Mouse (Mus musculus): ENCODE data around the gene Trpm8.

Gene Trpm8

DNA sequence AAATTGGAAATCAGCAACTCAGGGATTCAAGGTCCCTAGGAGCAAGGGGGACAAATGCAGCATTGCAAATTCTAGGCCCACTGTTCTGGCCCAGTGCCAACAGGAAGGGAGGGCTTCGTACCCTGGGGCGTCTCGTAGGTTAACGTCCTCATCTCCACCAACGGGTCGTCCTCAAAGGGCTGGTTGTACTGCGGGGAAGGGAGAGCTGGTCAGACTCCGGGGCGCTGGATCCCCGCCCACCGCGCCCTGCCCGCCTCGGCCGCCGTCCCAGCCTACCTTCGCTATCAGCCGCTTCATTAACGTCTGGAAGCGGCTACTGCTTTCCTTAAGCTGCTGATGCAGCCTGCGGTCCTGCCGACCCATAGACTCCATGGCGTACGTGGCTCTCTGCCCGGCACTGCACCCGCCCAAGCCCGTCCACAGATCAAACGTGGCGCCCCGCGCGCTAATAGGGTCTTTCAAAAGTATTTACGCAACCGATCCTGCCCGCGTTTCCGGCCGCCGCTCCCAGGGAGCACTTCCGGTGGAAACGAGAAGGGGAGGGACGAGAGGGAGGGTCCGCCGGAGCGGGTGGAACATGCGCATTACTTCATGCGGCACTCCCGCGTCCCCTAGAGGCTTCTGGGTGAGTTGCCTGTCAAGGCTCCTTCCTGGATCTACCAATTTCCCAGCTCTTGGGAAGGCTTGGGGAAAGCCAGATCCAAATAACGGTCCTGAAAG lies at the start of gene Trpm8, which contains the start of gene Hjurp:
Gene Trpm8 (plus strand): TSS at position 564 of the 720 bp plus-strand sequence.
Gene Hjurp (minus strand): TSS at position 536 of the 720 bp plus-strand sequence.
- DNase-seq (ENCODE audit: inconsistent ontology term) = peak; percentile 100

DNA sequence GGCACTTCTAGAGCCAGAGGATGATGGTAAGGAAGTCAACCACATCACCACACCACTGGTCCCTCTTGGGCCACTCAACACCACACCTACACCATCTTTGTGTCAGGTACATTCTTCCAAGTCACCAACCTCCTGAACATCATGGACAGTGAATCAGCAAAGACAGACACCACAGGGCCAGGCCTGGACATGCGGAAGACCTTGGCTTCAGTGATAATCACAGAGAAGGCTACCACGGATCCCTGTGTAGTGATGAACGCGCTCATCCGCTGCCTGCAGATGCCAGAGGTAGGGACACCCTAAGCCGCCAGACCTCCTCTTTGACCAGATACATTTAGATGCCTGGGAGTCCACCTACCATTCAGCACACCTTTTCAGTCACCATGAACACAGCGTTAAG lies 49.3 kb upstream of the Trpm8 start:
- no peak for DNase-seq (ENCODE audit: inconsistent ontology term)

DNA sequence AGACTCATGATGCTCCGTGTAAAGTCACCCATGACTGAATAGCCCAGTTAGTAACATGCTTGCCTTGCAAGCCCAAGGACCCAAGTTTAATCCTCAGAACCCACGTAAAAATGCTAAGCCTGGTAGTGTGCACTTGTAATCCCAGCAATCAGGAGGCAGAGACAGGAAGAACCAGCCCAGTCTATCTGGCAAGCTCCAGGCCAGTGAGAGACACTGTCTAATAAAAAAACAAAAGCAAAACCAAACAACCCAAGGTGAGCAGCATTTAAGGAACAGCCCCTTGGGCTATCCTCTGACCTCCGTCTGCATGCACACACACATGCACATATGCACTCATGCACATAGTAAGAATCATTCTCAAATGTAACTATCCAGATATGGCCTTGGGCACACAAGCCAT lies 47.9 kb upstream of the Trpm8 start:
- DNase-seq (ENCODE audit: inconsistent ontology term) = no peak

DNA sequence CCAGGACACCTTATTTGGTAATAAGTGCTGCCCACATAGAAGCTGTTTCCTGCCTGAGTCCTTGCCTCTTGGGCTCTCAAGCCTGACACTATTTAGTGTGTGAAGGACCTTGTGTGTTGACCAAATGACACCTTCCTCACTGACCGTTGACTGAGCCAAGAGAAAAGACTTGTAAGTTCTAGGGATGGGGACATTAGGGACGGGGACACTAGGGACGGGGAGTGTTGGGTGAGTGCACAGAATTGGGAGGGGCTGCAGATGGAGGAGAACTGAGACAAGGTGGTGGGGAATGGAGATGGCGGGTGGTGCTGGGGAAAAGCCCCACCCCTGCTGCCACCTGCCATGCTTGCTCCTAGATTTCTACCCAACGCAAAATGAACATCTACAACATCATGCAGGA lies 47.5 kb upstream of the Trpm8 start:
- DNase-seq (ENCODE audit: inconsistent ontology term) = no peak

DNA sequence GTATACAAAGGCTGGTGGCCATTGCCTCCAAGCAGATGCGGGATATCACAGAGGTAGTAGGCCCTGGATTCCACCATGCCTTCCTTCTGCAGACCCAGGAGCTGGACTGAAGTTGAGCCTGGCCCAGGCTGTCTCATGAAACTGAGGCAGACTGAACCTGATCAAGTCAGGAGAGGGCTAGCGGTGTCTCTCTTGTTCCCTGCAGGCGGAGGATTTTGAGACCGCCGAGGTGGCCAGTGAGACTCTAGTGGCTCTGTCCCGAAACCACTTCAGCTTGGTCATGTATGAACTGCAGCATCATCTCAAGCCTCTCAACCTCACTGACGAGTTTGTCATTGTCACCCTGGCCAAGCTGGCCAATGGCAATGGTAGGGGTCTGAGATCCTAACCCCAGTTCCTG lies 47.0 kb upstream of the Trpm8 start:
- no peak for DNase-seq (ENCODE audit: inconsistent ontology term)

DNA sequence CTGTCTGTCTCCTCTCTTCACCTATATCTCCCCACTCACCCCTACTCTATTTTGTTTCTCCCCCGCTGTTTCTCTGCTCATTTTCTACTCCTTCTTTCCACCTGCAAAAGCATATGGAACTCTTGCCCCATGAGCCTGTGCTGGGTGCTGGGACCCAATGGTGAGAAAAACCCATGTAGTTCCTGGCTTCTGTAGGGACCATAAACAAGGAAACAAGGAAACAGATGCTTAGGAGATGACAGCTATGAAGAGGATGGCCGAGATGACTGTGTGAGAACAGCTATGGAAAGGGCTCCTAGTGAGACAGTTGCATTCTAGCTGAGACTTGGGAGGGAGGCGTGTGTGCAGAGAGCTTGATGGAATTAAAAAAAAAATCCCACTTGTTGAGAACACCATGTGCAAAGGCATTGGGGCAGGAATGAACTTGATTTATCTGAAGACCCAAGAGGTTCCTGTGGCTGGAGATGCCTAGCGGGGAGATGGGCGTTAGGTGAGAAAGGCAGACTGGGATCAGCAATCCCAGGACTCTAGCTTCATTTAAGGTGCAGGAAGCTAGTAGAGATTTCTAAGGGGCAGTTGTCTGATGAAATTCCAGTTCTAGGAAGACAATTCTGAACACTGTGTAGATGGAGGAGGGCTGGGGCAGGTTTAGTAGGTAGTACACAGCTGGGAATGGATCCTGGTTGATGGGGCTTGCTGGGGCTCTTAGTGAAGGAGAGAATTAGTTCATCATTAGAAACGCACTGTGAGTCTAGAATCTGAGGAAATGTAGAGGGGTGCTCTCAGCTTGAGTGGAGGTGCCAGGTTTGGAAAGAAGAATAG lies 46.3 kb upstream of the Trpm8 start:
- DNase-seq (ENCODE audit: inconsistent ontology term) = no peak

DNA sequence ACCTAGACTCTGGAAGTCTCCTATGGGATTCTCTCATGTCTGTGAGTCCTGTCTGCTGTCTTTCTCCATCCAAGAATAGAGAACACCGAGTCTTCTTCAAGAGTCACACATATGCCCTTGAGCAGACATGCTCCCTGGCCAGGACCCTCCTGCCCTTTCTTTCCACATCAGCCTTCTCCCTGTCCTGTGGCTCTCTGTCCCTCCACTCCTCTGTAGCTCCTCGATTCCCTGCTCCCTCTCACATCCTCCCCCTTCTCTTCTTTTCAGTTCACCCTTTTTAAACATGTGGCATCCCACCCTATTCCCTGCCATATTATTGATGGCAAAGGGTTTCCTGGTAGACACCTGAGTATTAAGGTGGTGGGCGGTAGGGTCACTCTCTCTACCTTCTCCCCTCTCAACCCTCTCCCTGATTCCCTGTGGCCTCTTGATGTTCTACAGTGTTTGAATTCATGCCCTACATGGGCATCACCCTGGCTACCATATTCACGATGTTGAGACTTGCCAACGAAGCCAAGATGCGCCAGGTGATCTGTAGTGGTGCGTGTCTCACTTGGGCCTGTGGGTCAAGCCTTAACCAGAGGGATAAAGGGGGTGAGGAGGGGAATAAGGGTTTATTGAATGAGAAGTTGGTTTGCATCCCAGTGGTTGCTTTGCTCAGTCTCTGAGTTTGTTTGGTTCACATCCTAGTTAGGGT lies 45.5 kb upstream of the Trpm8 start:
- no peak for DNase-seq (ENCODE audit: inconsistent ontology term)

DNA sequence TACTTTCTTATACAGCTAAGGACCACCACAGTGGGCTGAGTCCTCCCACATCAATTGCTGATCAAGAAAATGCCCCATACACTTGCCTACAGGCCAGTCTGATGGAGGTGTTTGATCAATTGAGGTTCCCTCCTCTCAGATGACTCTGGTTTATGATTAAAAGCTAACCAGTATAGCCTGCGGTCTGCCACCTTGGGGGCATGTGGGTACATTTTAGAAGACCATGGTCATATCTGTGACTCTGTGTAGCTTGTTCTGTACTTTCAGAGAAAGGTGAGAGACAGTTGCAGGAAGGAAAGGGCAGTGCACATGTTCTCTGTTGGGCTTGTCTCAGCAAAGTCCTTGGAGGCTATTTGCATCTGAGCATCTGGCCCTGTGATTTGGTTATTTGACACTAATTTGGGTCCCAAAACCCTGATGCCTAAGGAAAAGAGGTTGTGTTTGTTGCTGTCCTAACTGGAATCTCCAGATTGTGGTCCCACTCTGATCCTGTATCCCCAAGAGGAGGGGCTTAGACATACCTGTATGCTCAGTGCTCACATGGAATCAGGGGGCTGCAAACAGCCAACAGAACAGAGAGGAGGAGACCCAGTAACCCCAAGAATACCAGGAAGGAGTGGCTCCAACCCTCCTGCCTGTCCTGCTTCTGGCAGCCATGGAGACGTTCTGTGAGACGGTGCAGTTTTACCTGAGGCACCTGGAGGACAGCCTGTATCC lies 44.6 kb upstream of the Trpm8 start:
- DNase-seq (ENCODE audit: inconsistent ontology term) = no peak

DNA sequence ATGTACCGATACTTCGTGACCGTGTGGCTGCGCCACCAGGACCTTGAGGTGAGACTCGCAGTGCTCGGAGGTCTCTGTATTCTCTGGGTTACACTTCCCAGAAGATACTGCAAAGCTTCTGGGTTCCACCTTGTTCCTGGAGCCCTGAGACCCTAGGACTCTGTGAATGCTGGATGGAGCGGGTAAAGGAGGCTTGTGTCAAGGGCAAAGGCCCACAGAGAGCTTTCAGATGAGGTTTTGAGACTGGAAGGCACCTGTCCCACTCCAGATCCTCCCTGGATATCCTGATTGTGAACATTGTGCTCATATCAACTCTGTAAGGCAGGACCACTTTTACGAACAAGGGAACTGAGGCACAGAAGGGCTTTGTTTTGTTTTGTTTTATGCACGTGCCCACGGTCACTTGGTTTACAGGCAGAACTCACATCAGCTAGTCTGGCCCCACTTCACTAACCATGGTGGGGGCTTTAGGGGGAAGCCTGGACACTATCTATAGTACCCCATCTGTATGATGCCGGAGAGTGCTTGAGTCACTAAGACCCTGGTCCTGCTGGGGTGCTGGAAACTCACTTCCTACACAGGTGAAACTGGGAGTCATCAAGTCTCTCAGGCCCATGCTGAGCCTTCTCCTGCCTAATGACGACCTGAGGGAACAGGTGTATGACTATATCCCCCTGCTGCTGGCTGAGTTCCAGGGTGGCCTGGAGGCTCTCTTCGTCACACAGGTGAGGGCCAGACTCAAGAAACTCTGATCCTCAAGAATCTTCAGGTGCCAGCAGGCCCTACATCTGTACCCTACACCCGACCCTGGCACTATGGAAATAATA lies 43.8 kb upstream of the Trpm8 start:
- no peak for DNase-seq (ENCODE audit: inconsistent ontology term)

DNA sequence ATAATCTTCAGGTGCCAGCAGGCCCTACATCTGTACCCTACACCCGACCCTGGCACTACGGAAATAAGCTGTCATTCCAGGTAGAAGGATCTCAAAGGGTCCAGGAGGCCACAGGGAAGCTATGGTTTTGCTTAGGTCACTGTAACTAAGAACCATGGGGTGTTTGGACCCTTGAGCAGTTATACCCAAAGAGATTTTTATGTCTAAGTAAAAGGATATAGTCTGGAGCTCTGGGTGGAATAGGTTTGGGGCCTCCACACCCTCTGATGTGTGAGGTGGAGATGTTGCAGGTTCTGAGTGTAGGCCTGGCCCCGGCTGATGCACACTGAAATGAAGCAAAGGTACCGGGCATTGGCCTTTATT lies 43.2 kb upstream of the Trpm8 start:
- no peak for DNase-seq (ENCODE audit: inconsistent ontology term)

DNA sequence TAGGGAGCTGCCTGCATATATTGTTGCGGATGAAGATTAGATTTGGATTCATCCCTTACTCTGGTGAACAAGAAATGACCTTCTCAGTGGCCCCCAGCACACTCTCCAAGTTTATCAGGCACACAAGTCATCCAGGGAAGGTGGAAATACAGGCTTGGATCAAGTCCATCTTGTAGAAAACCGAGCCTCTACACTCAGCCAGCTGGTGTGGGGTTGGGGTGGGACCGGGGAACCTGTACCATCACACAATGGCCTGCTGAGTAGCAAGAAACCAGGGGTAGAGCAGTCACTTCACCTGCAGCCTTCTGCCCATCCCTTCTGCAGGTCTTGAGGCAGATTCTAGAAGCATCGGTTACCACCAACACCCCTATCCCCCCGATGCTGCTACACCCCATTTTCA lies 42.8 kb upstream of the Trpm8 start:
- DNase-seq (ENCODE audit: inconsistent ontology term) = no peak

DNA sequence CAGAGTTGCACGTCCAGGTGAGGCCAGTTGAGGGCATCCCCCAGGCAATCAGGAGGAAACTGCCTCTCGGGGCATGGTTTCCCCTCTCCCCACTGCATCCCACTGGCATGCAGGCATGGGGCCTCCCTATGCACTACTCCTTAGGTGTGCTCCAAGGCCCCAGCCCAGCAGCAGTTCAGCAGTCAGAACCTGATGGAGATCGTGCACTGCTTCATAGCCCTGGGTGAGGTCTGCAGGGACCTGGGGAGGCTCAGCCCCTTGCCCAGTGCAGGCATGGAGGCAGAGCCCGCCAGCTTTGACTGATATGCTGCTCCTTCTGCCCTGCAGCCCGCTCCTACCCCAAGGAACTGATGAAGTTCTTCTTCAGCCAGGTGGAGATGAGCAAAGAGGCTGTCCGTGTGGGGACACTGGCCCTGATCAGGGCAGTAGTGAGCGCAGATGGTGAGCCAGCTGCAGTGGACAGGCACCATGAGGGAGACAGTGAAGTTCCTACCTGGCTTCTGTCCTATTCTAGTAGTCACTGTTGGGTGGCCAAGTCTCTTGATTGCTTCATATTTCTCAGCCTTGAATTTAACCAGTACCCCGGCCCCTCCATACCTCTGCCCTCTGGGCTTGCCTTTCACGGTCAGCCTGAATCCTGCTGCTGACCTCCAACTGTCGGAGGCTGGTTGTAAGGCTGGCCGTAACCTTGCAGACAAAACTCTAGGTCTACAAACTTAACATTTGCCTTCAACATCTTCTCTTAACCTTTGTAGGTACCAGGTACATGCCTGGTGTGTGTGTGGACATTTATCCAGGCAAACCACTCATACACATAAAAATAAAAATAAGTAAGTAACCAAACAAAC lies 42.2 kb upstream of the Trpm8 start:
- DNase-seq (ENCODE audit: inconsistent ontology term) = no peak

DNA sequence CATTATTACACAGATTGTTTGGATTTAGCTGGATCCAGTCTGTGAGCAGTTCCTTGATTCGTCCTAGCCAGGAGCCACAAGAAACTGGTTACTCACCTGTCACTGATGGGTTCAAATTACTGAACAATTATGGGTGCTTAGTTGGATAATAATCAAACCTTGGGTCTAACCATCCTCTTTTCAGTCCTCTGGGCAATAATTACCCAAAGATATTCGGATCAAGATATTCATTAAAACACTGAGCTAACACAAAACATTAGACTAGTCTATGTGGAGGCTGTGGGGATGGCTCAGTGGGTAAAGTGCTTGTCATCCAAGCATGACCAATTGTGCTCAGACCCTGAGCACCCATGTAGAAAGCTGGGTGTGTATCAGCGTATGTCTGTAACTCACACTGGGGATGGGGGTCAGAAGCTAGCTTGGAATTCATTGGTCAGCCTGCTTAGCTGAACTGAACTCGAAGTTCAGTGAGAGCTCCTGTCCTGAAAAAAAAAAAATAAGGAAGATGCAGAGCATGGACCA lies 41.5 kb upstream of the Trpm8 start:
- no peak for DNase-seq (ENCODE audit: inconsistent ontology term)

DNA sequence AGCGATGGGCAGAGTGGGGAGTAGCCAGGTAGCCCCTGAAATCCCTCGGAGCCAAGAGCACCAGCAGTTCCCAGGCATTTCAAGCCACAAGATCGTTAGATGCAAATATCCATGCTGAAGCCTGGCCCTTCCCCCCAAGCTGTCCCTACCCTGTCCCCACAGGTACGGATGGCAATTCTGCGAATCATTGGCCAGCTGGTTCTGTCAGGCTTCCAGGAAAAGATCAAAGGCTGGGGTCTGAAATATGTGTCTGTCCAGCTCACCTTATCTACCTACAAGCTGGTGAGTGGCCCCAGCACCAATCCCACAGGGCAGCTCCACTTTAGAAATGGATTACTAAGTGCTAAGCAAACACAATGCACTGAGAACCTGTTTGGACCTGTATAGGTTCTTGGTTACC lies 40.1 kb upstream of the Trpm8 start:
- no peak for DNase-seq (ENCODE audit: inconsistent ontology term)

DNA sequence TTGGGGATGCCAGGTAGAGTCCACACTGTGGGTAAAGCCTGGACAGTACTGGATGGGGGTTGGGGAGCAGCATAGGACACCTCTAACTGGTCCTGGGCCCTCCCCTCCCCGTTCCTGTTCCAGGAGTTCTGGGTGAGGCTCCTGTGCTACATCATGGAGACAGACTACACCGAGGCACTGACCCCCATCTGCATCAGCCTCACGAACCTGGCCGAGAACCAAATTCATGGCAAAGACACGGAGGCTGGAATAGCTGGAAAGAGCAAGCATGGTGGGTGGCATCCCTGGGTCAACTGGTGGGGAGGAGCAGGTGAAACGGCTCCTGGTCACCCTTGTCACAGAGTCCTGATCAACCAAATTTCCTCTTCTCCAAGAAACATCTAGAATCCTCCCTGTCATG lies 38.7 kb upstream of the Trpm8 start:
- no peak for DNase-seq (ENCODE audit: inconsistent ontology term)

DNA sequence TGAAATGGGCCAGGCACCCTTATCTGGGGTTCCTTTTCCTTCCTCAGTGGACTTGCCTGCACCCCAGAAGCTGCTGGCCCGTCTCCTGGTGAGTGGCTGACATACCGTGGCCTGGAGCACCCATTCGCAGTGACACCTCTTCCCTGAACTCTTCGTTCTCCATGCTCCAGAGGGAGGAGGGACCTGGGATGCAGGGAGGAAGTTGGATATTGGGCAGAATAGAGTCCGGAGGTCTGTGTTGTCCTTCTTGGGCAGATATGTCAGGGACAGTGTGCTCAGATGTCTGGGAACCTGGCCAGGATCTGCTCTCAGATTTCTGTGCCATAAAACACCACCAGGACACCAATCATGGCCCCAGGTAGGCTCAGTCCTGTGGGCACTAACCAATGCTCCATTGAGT lies 37.4 kb upstream of the Trpm8 start:
- no peak for DNase-seq (ENCODE audit: inconsistent ontology term)

DNA sequence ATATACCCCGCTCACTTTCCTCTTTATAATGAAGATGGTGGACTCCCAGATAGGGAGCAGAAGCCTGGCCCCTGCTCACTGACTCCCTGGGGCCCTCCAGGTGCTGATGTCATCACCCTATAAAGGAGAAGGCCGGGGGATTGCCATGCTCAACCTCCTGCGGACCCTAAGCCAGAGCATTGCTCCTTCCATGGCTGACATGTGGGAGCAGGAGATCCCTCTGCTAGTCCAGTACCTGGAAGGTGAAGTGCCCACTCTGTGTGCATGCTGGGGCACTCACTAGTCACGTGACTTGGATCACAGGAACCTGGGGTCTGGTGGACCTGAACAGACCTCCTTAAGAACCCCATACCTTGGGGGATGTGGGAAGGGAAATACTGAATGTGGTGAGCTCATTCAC lies 36.9 kb upstream of the Trpm8 start:
- DNase-seq (ENCODE audit: inconsistent ontology term) = no peak

DNA sequence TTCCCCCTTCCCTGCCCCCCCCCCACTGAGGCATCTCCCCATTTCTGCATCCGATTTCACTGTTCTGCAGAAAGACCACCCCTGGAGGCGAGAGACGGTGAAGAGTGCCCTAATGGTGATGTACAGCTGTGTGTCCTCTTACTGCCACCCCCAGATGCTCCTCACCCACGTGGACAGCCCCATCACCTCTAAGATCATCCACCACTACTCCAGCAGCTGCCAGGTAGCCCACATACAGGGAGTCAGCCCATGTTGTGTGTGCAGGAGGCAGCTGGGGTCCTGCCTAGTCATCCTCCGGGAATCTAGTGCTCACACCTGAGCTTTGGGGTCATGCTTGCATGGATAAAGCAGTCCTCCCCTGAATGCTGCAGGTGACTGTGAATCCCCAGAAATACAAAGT lies 33.6 kb upstream of the Trpm8 start:
- no peak for DNase-seq (ENCODE audit: inconsistent ontology term)

DNA sequence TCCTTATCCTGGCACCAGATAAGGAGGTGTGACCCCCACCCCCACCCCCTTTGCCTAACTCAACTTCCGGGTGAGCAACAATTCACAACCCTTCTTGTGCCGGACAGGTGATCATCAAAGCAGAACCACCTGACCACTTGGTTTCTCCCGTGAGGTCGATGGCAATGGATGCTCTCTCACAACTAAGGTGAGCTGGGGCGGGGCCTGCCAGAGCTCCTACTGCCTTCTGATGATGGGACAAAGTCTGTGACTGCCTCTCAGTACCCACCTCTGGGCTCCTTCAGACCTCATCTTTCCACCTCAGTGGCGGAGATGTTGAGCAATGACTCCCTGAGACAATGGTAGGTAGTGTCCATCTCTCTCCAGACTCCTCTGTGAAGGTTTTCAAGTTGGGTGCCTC lies 31.6 kb upstream of the Trpm8 start:
- DNase-seq (ENCODE audit: inconsistent ontology term) = no peak

DNA sequence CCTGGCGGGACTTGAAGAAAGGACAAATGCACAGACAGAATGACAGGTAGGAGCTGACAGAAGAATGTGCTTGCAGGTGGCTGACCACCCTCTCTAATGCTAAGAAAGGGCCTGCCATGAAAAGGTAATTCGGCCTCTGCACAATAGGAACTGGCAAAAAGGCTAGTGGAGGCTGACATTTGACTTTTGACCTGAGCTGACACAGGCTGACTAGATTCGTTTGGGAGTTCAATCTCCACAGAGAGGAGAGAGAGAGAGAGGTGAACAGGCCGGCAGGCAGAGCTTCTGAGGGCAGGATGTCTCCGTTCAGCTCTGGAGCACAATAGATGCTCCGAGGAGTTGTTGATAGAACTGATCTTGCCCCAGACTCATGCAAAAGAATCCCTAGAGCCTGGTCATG lies 31.1 kb upstream of the Trpm8 start:
- DNase-seq (ENCODE audit: inconsistent ontology term) = no peak
